Mouse (Mus musculus) fibroblast of lung, adult 2 months (primary cell): Measurements from ENCODE around the gene Acot7.

Experiments
- DNase-seq: peaks from one replicate; pipeline ENCODE4 v3.0.0-alpha.2; 2011; ENCODE audit warnings: low read depth

Acot7 gene

DNA sequence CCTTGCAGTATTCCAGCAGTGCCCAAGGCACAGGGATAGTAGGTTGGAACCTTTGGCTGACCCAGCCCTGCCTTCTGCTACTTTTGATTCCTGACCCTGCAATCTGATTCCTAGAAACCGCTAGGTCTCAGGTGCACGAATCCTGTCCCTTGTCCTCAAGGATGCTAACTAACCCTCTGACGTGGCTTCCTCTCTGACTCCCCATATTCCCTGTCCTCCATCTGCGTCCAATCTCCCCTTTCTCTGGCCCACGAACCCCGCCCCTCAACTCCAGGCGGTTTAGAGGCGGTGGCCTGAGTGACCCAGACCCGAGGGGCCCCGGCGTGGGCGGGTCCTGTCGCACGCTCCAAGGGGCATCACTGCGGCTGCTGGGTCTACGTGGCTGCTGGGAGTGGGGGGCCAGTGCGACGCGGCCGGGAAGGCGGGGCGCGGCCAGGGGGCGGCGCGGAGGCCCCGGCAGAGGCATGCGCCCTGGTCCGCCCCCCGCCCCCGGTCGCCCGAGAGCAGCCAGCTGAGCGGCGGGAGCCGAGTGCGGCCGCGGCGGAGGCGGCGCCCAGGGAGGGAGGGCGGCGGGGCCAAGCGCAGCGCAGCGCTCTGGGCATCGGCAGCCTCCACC, 95.8 kb downstream of the Acot7 start, which contains the start of gene Gpr153:
Gpr153 (plus strand) TSS at position 612 of the 616 bp plus-strand sequence.
- no peak for DNase-seq

DNA sequence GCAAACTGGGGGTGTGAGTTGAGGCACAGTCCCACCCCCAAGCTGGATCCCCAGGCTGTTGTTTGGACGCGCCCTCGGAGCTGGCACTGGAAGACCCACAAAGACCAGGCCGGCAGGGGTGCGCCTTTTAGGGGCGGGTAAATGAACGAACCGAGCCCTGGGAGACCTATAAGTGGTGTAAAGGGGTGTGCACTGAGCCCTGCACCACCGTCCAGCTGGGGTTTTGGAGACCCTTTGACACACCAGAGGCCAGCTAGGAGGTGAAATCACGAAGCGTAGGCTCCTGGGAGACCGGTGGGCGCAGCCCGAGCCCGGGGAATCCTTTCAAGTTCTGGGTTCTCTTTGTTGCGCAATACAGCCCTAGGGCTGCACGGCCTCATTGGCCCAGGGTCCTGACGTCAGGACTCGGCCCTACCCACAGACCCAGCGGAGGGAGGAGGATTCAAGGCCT, 96.8 kb downstream of the Acot7 start:
- DNase-seq, result no peak

DNA sequence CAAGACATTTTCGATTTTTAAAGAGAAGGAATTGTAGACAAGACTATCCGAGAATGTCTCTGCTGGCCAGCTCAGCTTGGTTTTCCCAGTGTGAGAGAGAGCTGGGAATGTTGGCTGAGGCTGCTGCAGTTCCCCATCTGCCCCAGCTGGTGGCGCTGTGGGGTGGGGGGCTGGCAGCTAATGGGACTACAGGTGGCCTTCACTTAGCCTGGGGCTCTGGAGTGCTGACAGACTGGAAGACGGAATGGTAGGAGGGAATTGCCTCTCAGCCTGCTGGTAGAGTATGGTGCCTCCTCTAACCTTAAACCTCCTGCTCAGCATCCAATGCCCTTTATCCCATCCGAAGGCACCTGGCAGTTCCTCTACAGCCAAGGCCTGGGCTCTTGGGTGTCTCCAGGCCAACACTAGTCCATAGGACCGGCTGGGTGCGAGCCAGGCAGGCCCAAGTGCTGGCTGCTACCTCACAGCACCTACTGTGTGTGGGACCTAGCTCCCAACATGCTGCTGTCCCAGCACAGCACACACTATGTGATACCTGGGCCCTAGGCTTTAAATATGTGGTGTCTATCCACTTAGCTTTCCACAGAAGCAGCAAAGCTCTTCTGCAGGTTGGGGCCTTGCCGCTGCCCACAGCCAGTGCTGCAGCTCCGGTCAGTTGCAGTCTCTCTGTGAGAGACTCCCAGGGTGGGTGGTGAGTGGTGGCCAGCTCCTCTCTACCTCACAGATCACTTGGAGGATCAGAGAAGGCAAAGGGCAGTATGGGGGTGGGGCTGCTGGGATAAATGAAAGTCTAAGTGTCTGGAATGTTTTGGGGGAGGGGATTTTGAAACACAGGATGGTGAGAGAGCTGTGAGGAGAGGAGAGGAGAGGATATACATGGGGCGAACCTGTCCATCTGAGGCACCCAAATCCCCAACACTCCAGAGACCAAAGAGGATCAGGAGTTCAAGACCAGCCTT, 98.7 kb downstream of the Acot7 start:
- DNase-seq, result no peak

DNA sequence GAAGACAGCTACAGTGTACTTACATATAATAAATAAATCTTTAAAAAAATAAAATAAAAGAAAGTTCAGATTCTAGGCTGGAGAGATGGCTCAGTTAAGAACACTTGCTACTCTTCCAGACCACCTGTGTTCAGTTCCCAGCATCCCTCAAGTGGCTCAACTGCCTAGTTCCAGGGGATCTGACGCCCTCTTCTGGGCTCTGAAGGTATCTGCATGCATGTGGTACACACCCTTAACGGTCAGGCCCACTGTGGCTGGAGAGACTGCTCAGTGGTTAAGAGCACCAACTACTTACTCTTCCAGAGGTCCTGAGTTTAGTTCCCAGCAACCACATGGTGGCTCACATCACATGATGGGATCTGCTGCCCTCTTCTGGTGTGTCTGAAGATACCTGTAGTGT, 100.0 kb downstream of the Acot7 start:
- DNase-seq, result no peak

DNA sequence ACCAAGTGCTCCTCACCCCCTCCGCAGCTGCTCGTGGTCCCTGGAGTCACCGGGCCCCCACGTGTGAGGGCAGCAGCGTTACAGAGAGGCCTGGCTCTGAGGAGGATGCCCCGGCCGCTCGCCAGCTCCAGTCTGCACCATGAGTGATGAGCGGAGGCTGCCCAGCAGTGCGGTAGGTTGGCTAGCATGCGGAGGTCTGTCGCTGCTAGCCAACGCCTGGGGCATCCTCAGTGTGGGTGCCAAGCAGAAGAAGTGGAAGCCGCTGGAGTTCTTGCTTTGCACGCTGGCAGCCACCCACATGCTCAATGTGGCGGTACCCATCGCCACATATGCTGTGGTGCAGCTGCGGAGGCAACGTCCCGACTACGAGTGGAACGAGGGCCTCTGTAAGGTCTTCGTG, 101.1 kb downstream of the Acot7 start:
- DNase-seq, result no peak

DNA sequence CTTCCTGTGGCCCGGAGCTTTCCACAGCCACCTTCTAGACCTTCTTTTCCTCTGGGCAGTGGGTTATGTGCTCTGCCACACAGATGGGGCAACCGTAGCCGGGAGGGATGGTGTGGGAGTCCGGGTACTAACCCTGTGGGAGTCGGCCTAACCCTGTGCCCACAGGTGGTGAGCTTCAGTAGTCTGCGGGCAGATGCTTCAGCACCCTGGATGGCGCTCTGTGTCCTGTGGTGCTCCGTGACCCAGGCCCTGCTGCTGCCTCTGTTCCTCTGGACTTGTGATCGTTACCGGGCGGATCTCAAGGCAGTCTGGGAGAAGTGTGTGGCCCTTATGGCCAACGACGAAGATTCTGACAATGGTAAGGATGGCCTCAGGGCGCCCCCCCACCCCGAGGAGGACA, 103.7 kb downstream of the Acot7 start:
- no peak for DNase-seq

DNA sequence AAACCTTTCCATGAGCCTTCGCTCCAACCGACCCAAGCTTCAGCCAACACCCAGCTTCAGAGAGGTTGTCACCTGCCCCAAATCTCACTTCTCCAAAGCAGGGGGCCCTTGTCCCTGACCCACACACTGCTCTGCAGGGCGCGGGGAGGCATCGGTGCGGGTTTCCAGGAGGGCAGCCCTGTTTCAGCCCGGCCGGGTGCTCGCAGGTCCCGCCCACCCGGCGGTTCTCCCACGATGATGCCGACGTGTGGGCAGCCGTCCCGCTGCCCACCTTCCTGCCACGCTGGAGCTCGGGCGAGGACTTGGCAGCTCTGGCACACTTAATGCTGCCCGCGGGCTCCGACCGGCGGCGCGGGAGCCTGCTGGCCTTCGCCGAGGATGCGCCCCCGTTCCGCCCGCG, 104.8 kb downstream of the Acot7 start:
- DNase-seq, result no peak

DNA sequence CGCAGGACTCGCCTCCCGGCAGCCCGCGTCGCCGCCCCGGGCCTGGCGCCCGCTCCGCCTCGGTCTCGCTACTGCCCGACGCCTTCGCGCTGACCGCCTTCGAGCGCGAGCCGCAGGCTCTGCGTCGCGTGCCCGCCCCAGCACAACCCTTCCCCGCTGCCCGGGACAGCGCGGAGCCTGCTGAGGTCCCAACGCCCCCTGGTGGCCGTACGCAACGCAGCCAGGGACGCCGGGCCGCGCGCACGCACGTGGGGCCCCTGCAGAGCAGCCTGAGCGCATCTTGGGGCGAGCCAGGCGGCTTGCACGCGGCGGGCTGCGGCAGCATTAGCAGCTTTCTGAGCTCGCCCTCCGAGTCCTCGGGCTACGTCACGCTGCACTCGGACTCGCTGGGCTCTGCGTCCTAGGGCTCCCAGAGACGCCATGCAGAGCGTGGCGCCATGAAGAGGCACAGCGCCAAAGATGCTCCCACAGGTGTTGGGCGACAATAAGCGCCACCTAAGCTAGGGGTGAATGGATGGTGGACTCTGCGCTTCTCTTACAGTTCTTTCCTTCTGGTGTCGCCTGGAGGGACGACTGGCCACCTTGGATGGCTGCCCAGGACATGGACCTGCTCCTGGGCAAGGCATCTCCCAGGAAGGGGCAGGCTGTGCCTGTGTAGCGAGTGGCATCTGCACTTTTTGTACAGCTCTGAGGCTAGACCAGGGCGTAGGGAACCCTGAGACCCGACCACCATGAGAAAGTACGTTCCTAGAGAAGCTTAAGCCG, 105.4 kb downstream of the Acot7 start:
- DNase-seq, result no peak

DNA sequence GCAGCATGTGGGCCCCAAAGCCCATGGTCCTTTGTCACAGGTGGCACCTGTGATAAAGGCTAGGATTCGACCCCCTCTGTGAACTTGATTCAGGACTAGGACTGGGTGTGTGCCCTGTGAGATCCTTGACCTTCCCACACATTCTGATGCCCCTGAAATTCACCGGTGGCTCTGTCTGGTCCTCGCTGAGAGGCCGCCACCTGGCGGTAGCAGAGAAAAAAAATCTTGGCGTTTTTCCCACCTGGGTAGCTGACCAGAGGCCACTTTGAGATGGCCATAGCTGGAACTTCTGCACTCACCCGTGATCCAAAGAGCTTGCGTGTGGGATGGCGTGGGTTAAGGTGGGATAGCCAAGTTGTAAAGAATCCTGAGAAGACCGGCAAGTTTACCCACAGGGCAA, 107.6 kb downstream of the Acot7 start:
- no peak for DNase-seq

DNA sequence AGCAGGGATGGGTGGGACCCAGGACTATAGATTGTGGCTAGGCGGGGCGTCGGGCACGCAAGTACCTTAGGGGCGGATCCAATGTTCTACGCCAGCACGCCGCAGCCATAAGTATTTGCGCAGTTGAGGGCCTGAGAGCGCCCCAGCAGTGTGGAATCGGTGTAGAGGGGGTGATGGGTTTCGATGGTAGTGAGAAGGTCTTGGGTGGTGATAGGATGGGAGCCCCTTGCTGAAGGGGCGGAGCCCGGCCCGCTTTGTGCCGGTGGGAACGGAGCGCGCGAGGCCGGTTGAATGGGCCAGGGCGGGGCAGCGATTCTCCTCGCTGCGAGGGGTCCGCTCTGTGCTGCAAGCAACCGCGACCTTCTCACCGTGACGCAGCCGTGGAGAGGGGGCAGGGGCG, 108.2 kb downstream of the Acot7 start:
- DNase-seq, result no peak

DNA sequence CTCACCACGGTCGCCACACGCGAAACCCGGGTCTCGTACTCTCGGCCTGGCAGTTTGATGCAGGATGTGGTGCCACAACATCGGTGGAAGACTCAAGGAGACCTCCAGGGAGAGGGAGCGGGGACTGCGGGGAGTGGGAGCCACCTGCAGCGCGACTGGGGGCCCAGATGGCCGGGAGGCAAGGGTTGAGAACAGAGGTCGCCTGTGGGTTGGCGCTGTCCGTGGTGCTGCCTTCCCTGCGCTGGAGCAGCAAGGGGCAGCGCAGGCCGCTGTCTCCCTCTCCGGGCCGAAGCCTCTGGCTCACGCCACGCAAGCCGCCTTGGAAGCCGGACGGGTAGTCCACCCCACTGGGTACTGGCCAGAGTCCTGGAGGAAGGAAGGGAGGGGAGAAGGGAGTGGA, 109.0 kb downstream of the Acot7 start:
- no peak for DNase-seq

DNA sequence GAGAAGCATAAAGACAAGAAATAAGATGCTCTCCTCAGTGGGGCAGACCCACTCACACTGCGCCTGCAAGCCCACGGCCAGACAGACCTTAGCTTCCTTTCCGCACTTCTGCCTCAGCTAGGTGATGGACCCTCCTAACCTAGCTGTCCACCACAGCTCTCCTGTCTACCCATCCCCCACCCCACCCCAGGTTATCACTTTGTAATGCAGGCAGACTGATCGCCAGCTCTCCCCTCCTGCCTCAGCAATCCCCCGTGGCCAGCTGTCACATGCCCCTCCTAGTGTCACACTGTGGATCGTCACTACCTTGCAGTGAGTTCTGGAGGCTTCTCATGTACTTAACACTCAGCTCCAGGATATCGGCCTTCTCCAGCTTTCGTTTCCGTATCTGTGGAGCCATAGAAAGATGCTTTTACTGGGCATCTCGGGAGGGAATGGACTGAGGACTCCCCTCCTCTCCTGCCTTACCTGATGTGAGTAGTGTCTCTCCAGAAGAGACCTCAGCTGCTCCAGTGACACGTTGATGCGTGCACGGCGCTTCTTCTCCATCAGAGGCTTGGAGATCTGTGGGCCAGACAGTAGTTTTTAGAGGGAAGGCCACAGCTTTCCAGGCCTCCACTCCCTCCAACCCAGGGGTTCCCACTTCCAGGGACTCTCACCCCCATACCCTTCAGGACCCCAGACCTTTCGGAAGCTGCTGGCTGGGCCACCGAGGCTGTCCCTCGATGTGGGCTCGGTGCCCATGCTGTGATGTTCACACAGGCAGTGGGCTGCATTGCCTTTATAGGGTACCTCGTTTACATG, 109.6 kb downstream of the Acot7 start:
- DNase-seq, result no peak

DNA sequence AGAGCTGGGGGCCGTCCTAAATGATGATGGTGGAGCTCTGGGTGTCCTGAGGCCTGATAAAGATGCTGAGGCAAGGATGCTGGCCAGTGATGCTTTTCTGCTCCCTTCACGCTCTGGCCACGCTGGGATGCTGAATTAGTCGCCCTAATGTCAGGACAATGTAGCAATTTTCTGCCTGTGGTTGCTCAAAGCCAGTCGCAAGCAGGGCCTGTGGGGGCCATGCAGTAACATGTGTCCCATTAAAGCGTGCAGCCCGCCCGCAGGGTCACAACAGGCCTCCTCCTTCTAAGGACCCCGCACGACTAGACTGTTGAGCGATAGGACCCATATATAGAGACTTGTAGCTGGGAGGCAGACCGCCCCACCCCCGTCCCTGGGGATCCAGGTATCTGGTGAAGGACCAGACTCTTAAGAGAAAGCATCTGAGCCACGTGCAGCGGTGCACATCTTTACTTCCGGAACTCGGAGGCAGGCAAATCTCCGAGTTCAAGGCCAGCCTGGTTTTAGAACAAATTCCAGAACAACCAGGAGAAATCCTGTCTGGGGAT, 110.5 kb downstream of the Acot7 start:
- no peak for DNase-seq

DNA sequence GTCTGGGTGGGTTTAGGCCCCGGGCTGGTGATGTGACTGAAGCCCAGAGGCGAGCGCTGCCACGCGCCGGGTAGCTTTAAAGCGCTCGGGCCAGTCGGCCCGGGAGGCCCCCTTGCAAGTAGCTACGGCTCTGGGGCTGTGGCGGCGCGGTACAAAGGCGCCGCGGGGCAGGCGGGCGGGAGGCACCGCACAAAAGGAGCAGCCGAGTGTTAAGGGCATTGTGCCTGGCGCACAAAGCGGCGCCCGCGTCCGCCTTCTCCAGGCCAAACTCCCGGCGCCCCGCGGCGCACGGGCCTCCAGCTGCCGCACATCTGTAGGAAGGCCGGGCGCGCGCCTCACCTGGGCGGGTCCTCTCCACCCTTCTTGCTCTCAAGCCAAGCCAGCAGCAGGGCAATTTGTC, 112.5 kb downstream of the Acot7 start:
- no peak for DNase-seq

DNA sequence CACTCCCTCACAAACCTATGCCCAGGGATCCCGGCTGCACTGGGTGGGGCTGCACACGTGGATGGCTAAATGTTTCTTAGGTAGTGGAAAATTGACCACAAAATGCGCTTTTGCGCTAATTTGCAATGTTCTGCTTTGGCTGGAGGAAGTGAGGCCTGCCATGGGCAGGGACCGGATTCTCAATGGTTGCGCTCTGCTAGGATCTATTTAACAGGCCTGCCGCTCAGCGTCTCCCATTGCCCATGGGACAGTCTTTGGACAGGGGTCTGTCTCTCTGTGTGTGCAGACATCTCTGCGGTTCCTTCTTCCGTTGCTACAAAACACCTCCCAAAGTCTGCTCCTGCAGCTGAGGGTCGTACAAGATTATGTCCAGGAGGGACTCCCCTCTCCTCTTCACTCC, 113.1 kb downstream of the Acot7 start:
- DNase-seq, result no peak

DNA sequence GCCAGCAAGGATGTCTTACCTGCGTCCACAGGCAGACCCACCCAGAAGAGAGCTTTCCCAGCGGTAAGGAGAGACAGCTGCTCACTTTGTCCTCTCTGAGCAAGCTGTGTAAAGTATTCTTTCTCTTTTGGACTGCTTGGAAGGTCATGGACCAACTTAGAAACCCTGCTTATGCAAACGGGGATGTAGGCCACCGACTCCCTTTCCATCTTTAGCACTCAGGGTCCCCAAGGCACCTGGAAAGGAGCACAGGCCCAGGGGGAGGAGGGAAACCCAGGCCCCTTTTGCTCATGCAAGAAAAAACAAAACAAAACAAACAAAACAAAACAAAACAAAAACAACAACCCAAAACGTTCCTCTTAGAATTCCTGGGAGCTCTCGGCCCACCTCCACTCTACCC, 113.6 kb downstream of the Acot7 start, which contains the start of gene Hes3:
Hes3 (minus strand) TSS at position 101 of the 400 bp plus-strand sequence.
- DNase-seq, result no peak

DNA sequence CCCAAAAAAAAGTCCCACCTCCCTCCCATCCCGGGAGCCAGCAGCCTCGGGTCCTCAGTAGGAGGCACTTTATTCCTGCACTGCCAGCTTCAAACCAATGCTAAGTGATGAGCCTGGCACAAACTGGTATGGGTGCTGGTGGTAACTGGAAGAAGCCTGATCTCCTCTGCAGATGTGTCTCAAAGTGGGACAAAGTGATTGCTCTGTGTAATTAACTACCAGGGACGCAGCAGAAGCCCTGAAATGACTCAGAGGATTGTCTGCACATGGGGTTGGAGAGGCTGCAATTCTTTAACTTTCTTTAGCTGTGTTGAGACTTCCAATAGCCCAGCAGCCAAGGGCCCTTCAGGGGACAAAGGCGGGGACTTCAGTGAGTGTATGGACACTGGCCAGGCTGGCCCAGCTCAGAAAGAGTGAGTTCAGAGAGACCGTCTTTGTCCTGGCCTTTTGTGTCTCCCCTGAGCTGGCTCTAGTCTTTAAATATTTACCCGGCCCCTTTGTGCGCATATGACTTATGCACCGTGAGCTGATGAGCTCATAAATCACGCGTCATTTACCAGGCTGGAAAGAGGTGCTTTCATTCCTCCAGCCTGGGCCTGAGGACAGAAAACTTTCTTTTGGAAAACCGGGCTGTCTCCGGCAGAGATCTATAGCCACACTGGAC, 114.3 kb downstream of the Acot7 start:
- DNase-seq, result no peak

DNA sequence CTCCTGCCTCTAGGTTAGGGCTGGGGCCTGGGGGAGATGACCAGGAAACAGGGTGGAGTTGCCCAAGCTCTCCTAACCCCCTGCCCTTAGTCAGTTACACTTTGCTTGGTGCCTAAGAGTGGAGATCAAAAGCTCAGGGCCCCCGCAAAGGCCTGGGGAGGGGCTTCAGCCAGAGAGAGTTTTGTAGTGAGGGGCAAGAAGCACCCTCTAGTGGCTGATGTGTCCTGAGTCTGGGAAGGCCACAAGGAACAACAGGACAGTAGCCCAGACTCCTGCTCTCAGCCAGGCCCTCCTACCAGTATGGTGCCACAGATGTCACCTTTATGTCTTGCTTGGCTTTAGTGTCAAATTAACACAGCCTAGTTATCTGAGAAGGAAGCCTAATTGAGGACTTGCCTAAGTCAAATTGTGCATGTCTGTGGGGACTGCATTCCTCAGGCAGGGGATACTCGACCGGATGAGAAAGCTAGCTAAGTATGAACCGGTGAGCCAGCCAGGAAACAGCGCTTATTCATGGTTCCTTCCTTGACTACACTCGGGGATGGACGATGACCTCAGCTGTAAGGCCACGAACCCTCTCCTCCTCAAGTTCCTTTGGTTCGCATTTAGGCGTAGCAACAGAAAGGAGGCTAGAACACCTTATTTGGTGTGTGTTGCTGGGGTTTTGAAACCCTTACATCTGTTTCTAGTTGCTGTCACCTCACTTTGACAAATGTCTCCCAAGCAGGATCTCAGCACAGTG, 116.4 kb downstream of the Acot7 start:
- DNase-seq, result no peak

DNA sequence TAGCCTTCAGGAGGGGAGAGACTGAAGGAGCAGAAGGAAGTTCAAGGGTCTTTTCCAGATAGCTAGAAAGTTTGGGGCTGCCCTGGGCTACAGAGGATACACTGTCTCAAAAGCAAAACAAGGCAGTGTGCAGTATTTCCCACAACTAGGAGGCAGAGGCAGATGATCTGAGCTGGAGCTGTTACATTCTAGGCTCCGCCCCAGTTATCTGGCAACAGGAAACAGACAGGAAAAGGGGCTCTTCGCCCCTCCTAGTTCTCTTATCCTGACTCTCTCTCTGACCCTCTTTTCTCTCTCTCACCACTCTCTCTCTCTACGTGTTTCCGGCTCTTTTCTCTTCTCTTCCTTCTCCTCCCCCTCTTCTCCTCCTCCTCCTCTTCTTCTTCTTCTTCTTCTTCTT, 118.0 kb downstream of the Acot7 start:
- no peak for DNase-seq

DNA sequence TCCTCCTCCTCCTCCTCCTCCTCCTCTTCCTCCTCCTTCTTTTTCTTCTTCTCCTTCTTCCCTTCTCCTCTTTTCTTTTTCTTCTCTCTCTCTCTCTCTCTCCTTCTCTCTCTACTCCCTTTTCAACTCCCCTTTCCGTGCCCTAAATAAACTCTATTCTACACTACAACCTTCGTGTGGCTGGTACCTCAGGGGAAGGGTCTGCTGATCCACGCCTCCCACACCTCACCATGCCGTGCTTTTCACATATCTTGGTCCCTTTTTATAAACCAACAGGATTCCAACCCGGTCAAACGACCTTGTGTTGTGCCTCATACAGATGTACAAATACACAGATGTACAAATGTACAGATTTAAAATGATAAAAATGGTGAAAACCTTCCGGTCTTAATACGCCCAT, 118.4 kb downstream of the Acot7 start:
- no peak for DNase-seq
